Mouse (Mus musculus): ENCODE data around the gene Ing4.

- no peak for TF ChIP-seq CTCF (IDR thresholded peaks at IDR 0.05; ENCODE audit: low read depth)
- no peak for TF ChIP-seq EP300 (IDR thresholded peaks at IDR 0.05; ENCODE audit: low read depth)
These were observed 894 bp upstream of the Ing4 start for GRCm38 (mm10) chr6:125038666-125039065.

All from liver, postnatal 0 days (tissue).